Mouse (Mus musculus): Measurements from ENCODE around the gene Stk17b. TPM values are rescaled to one million over a fixed set of nuclear protein-coding genes. Genes with fewer than 3 reads are reported as not detected.

The Stk17b gene
- polyA plus RNA-seq, 1 experiment from 2014 or later = 14.6 TPM

- TF ChIP-seq CTCF (IDR thresholded peaks at IDR 0.05; ENCODE audit: low read depth) = no peak
- no peak for TF ChIP-seq EP300 (optimal IDR thresholded peaks at IDR 0.05)
- WGBS = 74% methylated on average over 2 of the region's 2 CpGs
- no peak for ATAC-seq (ENCODE audit: low FRiP score, low TSS enrichment)
- Histone ChIP-seq H3K4me1 (replicated peaks; ENCODE audit: control insufficient read depth, insufficient read depth) (no peaks in the 10 kb centered on the region), H3K36me3 (ENCODE audit: control insufficient read depth, insufficient read depth, low read length) (no peaks in the 10 kb centered on the region), H3K4me2 (replicated peaks; ENCODE audit: low read depth) (no peak overlapping the region), H3K4me3 (ENCODE audit: low read depth, low read length) (no peak overlapping the region), H3K9ac (ENCODE audit: low read length) (no peak overlapping the region), H3K9me3 (ENCODE audit: control insufficient read depth, low read length) (no peaks in the 10 kb centered on the region), H3K27ac (replicated peaks) (no peak overlapping the region), H3K27me3 (ENCODE audit: control insufficient read depth, insufficient read depth, low read length) (no peaks in the 10 kb centered on the region)
- no peak for DNase-seq (ENCODE audit: low spot score)
These were observed 23.2 kb upstream of the Stk17b start for GRCm38 (mm10) chr1:53808229-53808628.

- no peak for TF ChIP-seq CTCF (IDR thresholded peaks at IDR 0.05; ENCODE audit: low read depth)
- no peak for TF ChIP-seq EP300 (optimal IDR thresholded peaks at IDR 0.05)
- Histone ChIP-seq H3K9ac (ENCODE audit: low read length) (no peak overlapping the region), H3K36me3 (ENCODE audit: control insufficient read depth, insufficient read depth, low read length) (no peaks in the 10 kb centered on the region), H3K27me3 (ENCODE audit: control insufficient read depth, insufficient read depth, low read length) (no peaks in the 10 kb centered on the region), H3K4me2 (replicated peaks; ENCODE audit: low read depth) (no peak overlapping the region), H3K27ac (replicated peaks) (no peak overlapping the region), H3K9me3 (ENCODE audit: control insufficient read depth, low read length) (no peaks in the 10 kb centered on the region), H3K4me1 (replicated peaks; ENCODE audit: control insufficient read depth, insufficient read depth) (no peaks in the 10 kb centered on the region), H3K4me3 (ENCODE audit: low read depth, low read length) (no peak overlapping the region)
- ATAC-seq (ENCODE audit: low FRiP score, low TSS enrichment) = peak; percentile 80
- 47% methylated on average over 3 of the region's 3 CpGs for WGBS
- DNase-seq (ENCODE audit: low spot score) = no peak
These were observed 12.8 kb upstream of the Stk17b start for GRCm38 (mm10) chr1:53797811-53798210.

GRCm38 (mm10) chr1:53797074-53797473 is 12.1 kb upstream of the Stk17b start:
- TF ChIP-seq CTCF (IDR thresholded peaks at IDR 0.05; ENCODE audit: low read depth) (no peak), EP300 (optimal IDR thresholded peaks at IDR 0.05) (no peak)
- no peaks in the 10 kb centered on the region for H3K36me3 ChIP-seq (ENCODE audit: control insufficient read depth, insufficient read depth, low read length)
- no peaks in the 10 kb centered on the region for H3K27me3 ChIP-seq (ENCODE audit: control insufficient read depth, insufficient read depth, low read length)
- WGBS = 77% methylated on average over 5 of the region's 5 CpGs
- no peak overlapping the region for H3K4me3 ChIP-seq (ENCODE audit: low read depth, low read length)
- no peak for DNase-seq (ENCODE audit: low spot score)
- no peaks in the 10 kb centered on the region for H3K4me1 ChIP-seq (replicated peaks; ENCODE audit: control insufficient read depth, insufficient read depth)
- H3K4me2 ChIP-seq (replicated peaks; ENCODE audit: low read depth) = no peak overlapping the region
- H3K27ac ChIP-seq (replicated peaks) = no peak overlapping the region
- no peak overlapping the region for H3K9ac ChIP-seq (ENCODE audit: low read length)
- H3K9me3 ChIP-seq (ENCODE audit: control insufficient read depth, low read length) = no peaks in the 10 kb centered on the region
- no peak for ATAC-seq (ENCODE audit: low FRiP score, low TSS enrichment)

GRCm38 (mm10) chr1:53796271-53796670 is 11.2 kb upstream of the Stk17b start:
- Histone ChIP-seq H3K27me3 (ENCODE audit: control insufficient read depth, insufficient read depth, low read length) (no peaks in the 10 kb centered on the region), H3K36me3 (ENCODE audit: control insufficient read depth, insufficient read depth, low read length) (no peaks in the 10 kb centered on the region), H3K27ac (replicated peaks) (no peak overlapping the region), H3K9ac (ENCODE audit: low read length) (no peak overlapping the region), H3K9me3 (ENCODE audit: control insufficient read depth, low read length) (no peaks in the 10 kb centered on the region), H3K4me1 (replicated peaks; ENCODE audit: control insufficient read depth, insufficient read depth) (no peaks in the 10 kb centered on the region), H3K4me2 (replicated peaks; ENCODE audit: low read depth) (no peak overlapping the region), H3K4me3 (ENCODE audit: low read depth, low read length) (no peak overlapping the region)
- no peak for TF ChIP-seq CTCF (IDR thresholded peaks at IDR 0.05; ENCODE audit: low read depth)
- TF ChIP-seq EP300 (optimal IDR thresholded peaks at IDR 0.05) = no peak
- ATAC-seq (ENCODE audit: low FRiP score, low TSS enrichment) (no peak), DNase-seq (ENCODE audit: low spot score) (no peak)
- WGBS = 82% methylated on average over 6 of the region's 6 CpGs

GRCm38 (mm10) chr1:53795591-53795990 is 10.6 kb upstream of the Stk17b start:
- Histone ChIP-seq H3K4me3 (ENCODE audit: low read depth, low read length) (no peak overlapping the region), H3K36me3 (ENCODE audit: control insufficient read depth, insufficient read depth, low read length) (no peaks in the 10 kb centered on the region), H3K4me2 (replicated peaks; ENCODE audit: low read depth) (no peak overlapping the region), H3K27ac (replicated peaks) (no peak overlapping the region), H3K9ac (ENCODE audit: low read length) (no peak overlapping the region), H3K9me3 (ENCODE audit: control insufficient read depth, low read length) (no peaks in the 10 kb centered on the region), H3K4me1 (replicated peaks; ENCODE audit: control insufficient read depth, insufficient read depth) (no peaks in the 10 kb centered on the region), H3K27me3 (ENCODE audit: control insufficient read depth, insufficient read depth, low read length) (no peaks in the 10 kb centered on the region)
- ATAC-seq (ENCODE audit: low FRiP score, low TSS enrichment) (no peak), DNase-seq (ENCODE audit: low spot score) (no peak)
- 74% methylated on average over 4 of the region's 4 CpGs for WGBS
- TF ChIP-seq EP300 (optimal IDR thresholded peaks at IDR 0.05) (no peak), CTCF (IDR thresholded peaks at IDR 0.05; ENCODE audit: low read depth) (no peak)

GRCm38 (mm10) chr1:53795081-53795480 is 10.1 kb upstream of the Stk17b start:
- Histone ChIP-seq H3K27ac (replicated peaks) (no peak overlapping the region), H3K4me3 (ENCODE audit: low read depth, low read length) (no peak overlapping the region), H3K9me3 (ENCODE audit: control insufficient read depth, low read length) (no peaks in the 10 kb centered on the region), H3K27me3 (ENCODE audit: control insufficient read depth, insufficient read depth, low read length) (no peaks in the 10 kb centered on the region), H3K4me1 (replicated peaks; ENCODE audit: control insufficient read depth, insufficient read depth) (no peaks in the 10 kb centered on the region), H3K9ac (ENCODE audit: low read length) (no peak overlapping the region), H3K36me3 (ENCODE audit: control insufficient read depth, insufficient read depth, low read length) (no peaks in the 10 kb centered on the region), H3K4me2 (replicated peaks; ENCODE audit: low read depth) (no peak overlapping the region)
- DNase-seq (ENCODE audit: low spot score) = no peak
- ATAC-seq (ENCODE audit: low FRiP score, low TSS enrichment) = no peak
- TF ChIP-seq EP300 (optimal IDR thresholded peaks at IDR 0.05) (no peak), CTCF (IDR thresholded peaks at IDR 0.05; ENCODE audit: low read depth) (no peak)
- 89% methylated on average over 5 of the region's 5 CpGs for WGBS
